Mouse (Mus musculus): ENCODE results near the gene Tent5b. TPM values are rescaled to one million over a fixed set of nuclear protein-coding genes. Genes with fewer than 3 reads are reported as not detected.

Gene Tent5b
- polyA plus RNA-seq, 1 experiment = 0.86 TPM

DNA sequence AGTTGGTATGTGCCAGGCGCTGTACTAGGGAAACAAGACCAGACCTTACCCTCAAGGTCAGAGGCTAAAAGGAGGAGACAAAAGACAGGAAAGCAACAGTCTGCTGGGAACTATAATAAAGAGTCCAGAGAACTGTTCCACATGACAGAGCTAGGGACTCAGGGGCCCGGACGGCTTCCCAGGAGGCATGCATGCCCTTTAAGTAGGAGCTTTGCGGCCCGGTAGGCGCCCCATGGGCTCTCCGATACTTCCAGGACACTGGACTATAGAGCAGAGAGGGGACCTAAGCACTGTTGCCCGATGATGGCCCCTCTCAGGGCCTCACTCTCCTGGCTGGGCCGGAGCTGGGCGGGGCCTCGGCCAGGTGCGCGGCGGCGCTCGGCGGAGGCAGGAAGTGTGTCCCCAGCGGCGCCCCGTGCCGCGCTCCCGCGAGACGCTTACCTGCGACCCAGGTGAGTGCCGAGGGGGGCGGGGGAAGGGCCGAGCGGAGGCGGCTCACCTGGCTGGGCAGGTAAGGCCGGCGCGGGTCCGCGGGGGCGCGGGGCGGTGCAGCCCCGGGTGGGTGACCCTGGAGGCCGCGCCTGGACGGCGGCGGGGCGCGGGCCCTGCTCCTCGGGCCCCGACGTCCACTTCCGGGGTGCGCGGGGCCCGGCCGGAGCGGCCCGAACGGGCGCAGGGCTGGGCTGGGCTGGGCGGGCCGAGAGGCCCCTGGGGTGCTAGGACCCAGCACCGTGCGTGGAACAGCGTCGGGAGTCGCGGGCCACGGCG, 38.9 kb downstream of the Tent5b start, which contains the start of gene Kdf1:
Gene Kdf1 (plus strand): TSS at position 363 of the 768 bp plus-strand sequence.
- peak within 1 kb of the TSS; percentile 14 for H3K4me3 ChIP-seq (ENCODE audit: control insufficient read depth, insufficient read depth, low read length)
- H3K27ac ChIP-seq (ENCODE audit: control insufficient read depth, insufficient read depth, low read length) = no peak within 1 kb of the TSS
- no peak for DNase-seq
- no peaks in the 10 kb centered on the region for H3K36me3 ChIP-seq (ENCODE audit: control insufficient read depth, insufficient read depth, low read length)
- peaks cover 10% of the 10 kb centered on the region for H3K27me3 ChIP-seq (ENCODE audit: control insufficient read depth, insufficient read depth, low read length)
- WGBS = 11% methylated on average over 68 of the region's 69 CpGs
- no peaks in the 10 kb centered on the region; the same call in 1 of the 2 replicates for H3K4me1 ChIP-seq (replicated peaks; ENCODE audit: control insufficient read depth, insufficient read depth, low read length)
- TF ChIP-seq POLR2A (IDR thresholded peaks at IDR 0.05; ENCODE audit: control insufficient read depth, extremely low read depth, insufficient read depth, low read length, poor library complexity) = no peak
- TF ChIP-seq CTCF (IDR thresholded peaks at IDR 0.05; ENCODE audit: borderline replicate concordance, control insufficient read depth, extremely low read depth, insufficient read depth, low read length, poor library complexity) = no peak

DNA sequence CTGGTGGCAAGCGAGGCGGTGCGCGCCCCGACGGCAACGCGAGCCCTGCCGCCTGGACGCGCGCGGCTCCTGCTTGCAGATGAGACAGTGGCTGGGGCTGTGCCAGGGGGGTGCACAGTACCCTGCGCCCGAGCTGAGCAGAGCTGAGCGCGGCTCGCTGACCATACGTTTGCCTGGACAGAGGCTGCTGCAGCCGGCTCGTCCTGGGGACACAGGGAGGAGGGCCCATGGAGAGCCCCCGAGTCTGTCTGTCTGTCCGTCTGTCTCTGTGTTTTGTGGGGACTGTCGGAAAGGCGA, 39.4 kb downstream of the Tent5b start:
- 19% methylated on average over 25 of the region's 25 CpGs for WGBS
- Histone ChIP-seq H3K4me1 (replicated peaks; ENCODE audit: control insufficient read depth, insufficient read depth, low read length) (no peaks in the 10 kb centered on the region; the same call in 1 of the 2 replicates), H3K27ac (ENCODE audit: control insufficient read depth, insufficient read depth, low read length) (no peak overlapping the region), H3K4me3 (ENCODE audit: control insufficient read depth, insufficient read depth, low read length) (peak overlapping the region; percentile 14), H3K36me3 (ENCODE audit: control insufficient read depth, insufficient read depth, low read length) (no peaks in the 10 kb centered on the region), H3K27me3 (ENCODE audit: control insufficient read depth, insufficient read depth, low read length) (peaks cover 10% of the 10 kb centered on the region)
- TF ChIP-seq POLR2A (IDR thresholded peaks at IDR 0.05; ENCODE audit: control insufficient read depth, extremely low read depth, insufficient read depth, low read length, poor library complexity) (no peak), CTCF (IDR thresholded peaks at IDR 0.05; ENCODE audit: borderline replicate concordance, control insufficient read depth, extremely low read depth, insufficient read depth, low read length, poor library complexity) (no peak)
- DNase-seq = no peak

DNA sequence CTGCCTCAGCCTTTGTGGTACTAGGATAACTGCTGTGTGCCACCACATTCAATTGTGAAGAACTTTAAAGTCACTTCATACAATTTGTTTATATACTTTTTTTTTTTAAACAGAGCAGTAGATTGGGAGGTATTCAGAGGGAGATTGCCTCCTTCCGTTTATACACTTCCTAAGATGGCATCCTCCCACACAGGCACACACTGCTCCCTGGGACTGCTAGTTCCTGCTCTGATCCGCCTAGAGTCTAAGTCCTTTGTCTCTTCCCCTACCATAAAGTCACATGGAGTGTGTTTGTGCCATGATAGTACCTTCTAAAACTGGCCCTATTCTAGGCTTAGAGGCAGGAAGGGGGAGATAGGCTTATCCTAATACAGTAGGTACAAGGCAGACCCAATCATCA, 41.6 kb downstream of the Tent5b start:
- Histone ChIP-seq H3K27ac (ENCODE audit: control insufficient read depth, insufficient read depth, low read length) (no peak overlapping the region), H3K27me3 (ENCODE audit: control insufficient read depth, insufficient read depth, low read length) (peaks cover 10% of the 10 kb centered on the region)
- TF ChIP-seq POLR2A (IDR thresholded peaks at IDR 0.05; ENCODE audit: control insufficient read depth, extremely low read depth, insufficient read depth, low read length, poor library complexity) = no peak
- no peak for TF ChIP-seq CTCF (IDR thresholded peaks at IDR 0.05; ENCODE audit: borderline replicate concordance, control insufficient read depth, extremely low read depth, insufficient read depth, low read length, poor library complexity)

DNA sequence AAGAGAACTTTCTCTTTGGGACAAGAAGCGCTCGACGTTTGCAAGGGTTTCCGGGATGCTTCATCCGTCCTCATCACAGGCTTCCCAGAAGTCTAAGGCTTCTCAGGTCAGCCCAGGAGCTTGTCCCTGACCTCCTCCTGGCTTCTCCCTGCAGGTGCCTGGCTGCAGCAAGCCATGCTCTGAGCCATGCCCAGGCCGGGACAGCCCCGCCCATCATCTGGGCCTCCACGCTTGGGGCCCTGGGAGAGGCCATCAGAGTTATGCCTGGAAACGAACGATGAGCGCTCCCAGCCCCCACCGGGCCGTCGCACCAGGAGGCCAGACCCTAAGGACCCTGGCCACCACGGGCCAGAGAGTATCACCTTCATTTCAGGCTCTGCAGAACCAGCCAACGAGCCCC, 47.9 kb downstream of the Tent5b start:
- no peak overlapping the region for H3K27ac ChIP-seq (ENCODE audit: control insufficient read depth, insufficient read depth, low read length)
- peaks cover 17% of the 10 kb centered on the region for H3K36me3 ChIP-seq (ENCODE audit: control insufficient read depth, insufficient read depth, low read length)
- DNase-seq = no peak
- H3K4me1 ChIP-seq (replicated peaks; ENCODE audit: control insufficient read depth, insufficient read depth, low read length) = no peaks in the 10 kb centered on the region
- TF ChIP-seq CTCF (IDR thresholded peaks at IDR 0.05; ENCODE audit: borderline replicate concordance, control insufficient read depth, extremely low read depth, insufficient read depth, low read length, poor library complexity) (no peak), POLR2A (IDR thresholded peaks at IDR 0.05; ENCODE audit: control insufficient read depth, extremely low read depth, insufficient read depth, low read length, poor library complexity) (no peak)
- H3K4me3 ChIP-seq (ENCODE audit: control insufficient read depth, insufficient read depth, low read length) = no peak overlapping the region
- no peaks in the 10 kb centered on the region for H3K27me3 ChIP-seq (ENCODE audit: control insufficient read depth, insufficient read depth, low read length)
- WGBS = 89% methylated on average over 16 of the region's 16 CpGs

More for the DNA sequence above, 41.6 kb downstream of the Tent5b start:
- WGBS = 89% methylated on average over 2 of the region's 2 CpGs
- Histone ChIP-seq H3K4me3 (ENCODE audit: control insufficient read depth, insufficient read depth, low read length) (no peak overlapping the region), H3K36me3 (ENCODE audit: control insufficient read depth, insufficient read depth, low read length) (no peaks in the 10 kb centered on the region), H3K4me1 (replicated peaks; ENCODE audit: control insufficient read depth, insufficient read depth, low read length) (no peaks in the 10 kb centered on the region; the same call in 1 of the 2 replicates)
- DNase-seq = no peak

DNA sequence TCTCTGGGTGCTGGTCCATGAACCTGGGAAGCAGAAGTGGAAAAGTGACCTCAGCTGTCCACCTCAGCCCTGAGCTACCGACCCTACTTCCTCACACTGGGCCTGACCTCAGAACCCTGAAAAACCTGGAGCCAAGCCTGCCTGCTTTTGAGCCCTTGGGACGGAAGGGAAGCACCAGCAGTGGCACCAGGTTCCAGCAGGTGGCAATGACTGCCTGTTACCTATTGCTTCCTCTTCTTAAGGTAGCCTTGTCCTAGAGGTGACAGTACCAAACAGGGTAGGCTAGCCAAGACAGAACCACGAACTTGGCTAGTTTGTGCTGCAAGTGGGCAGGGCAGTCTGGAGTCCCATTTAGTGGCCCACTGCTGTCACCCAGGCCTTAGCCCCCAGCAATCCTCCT, 52.8 kb downstream of the Tent5b start:
- H3K27ac ChIP-seq (ENCODE audit: control insufficient read depth, insufficient read depth, low read length) = no peak overlapping the region
- H3K27me3 ChIP-seq (ENCODE audit: control insufficient read depth, insufficient read depth, low read length) = no peaks in the 10 kb centered on the region
- peaks cover 38% of the 10 kb centered on the region for H3K36me3 ChIP-seq (ENCODE audit: control insufficient read depth, insufficient read depth, low read length)
- DNase-seq = no peak
- no peak for TF ChIP-seq CTCF (IDR thresholded peaks at IDR 0.05; ENCODE audit: borderline replicate concordance, control insufficient read depth, extremely low read depth, insufficient read depth, low read length, poor library complexity)
- no peak for TF ChIP-seq POLR2A (IDR thresholded peaks at IDR 0.05; ENCODE audit: control insufficient read depth, extremely low read depth, insufficient read depth, low read length, poor library complexity)
- WGBS = 79% methylated on average over 3 of the region's 3 CpGs
- no peaks in the 10 kb centered on the region for H3K4me1 ChIP-seq (replicated peaks; ENCODE audit: control insufficient read depth, insufficient read depth, low read length)
- H3K4me3 ChIP-seq (ENCODE audit: control insufficient read depth, insufficient read depth, low read length) = no peak overlapping the region

DNA sequence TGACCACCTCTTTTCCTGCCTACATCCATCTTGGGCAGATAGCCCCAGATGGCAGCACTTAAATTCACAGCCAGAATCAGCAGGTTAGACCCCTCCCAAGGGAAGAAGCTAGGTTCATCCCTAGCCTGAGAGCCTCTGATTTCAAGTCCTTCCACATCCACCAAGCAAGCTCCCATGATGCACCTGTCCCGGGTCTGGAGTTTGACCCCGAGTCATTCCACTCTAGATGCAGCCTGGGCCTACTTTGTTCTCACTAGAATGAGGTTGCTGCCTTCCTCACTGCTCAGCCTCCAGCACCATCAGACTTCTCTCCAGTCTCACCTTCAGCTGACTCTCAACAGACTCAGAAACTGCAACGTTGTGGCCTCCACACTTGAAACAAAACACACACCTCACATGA, 56.1 kb downstream of the Tent5b start:
- Histone ChIP-seq H3K27ac (ENCODE audit: control insufficient read depth, insufficient read depth, low read length) (no peak overlapping the region), H3K27me3 (ENCODE audit: control insufficient read depth, insufficient read depth, low read length) (no peaks in the 10 kb centered on the region), H3K36me3 (ENCODE audit: control insufficient read depth, insufficient read depth, low read length) (peaks cover 48% of the 10 kb centered on the region), H3K4me3 (ENCODE audit: control insufficient read depth, insufficient read depth, low read length) (no peak overlapping the region), H3K4me1 (replicated peaks; ENCODE audit: control insufficient read depth, insufficient read depth, low read length) (no peaks in the 10 kb centered on the region)
- no peak for DNase-seq
- 77% methylated on average over 3 of the region's 3 CpGs for WGBS
- TF ChIP-seq POLR2A (IDR thresholded peaks at IDR 0.05; ENCODE audit: control insufficient read depth, extremely low read depth, insufficient read depth, low read length, poor library complexity) = no peak
- no peak for TF ChIP-seq CTCF (IDR thresholded peaks at IDR 0.05; ENCODE audit: borderline replicate concordance, control insufficient read depth, extremely low read depth, insufficient read depth, low read length, poor library complexity)
